Mouse (Mus musculus): ENCODE data around the gene Rrp1. TPM values are rescaled to one million over a fixed set of nuclear protein-coding genes. Genes with fewer than 3 reads are reported as not detected.

Rrp1 gene
- total RNA-seq (2014; fragmentation: Nextera tagmentation) = 130 and 159 TPM in 2 replicates
- total RNA-seq (2017) = 404 and 430 TPM in 2 replicates

- peak; percentile 98 for ATAC-seq (replicated peaks; ENCODE audit: poor library complexity, severe bottlenecking)
Measured at GRCm38 (mm10) chr10:78412319-78413151, at the start of gene Rrp1. TSS of gene Rrp1 (minus strand) at chr10:78413043.

GRCm38 (mm10) chr10:78461767-78462166, 48.9 kb upstream of the Rrp1 start:
- no peak for ATAC-seq (replicated peaks; ENCODE audit: poor library complexity, severe bottlenecking)

DNA sequence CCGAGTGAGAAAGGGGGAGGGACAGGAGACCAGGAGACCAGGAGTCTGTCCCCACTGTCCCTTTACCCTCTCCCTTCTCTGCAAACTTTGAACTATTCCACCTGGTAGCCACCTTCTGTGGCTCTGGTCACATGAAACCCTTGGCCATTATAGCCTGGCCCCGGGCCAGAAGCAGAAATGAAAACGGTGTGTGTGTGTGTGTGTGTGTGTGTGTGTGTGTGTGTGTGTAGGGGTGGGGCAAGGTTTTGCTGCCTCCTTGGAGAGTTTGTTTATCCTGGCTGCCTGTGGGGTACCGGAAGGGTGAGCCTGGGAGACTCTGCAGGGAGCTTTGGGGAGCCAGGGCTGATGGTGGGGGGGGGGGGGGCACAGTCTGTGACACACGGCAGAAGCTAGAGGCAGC, 47.6 kb upstream of the Rrp1 start:
- ATAC-seq (replicated peaks; ENCODE audit: poor library complexity, severe bottlenecking) = no peak

GRCm38 (mm10) chr10:78458348-78459111, 45.7 kb upstream of the Rrp1 start:
- peak; percentile 54 for ATAC-seq (replicated peaks; ENCODE audit: poor library complexity, severe bottlenecking)

- peak; percentile 86 for ATAC-seq (replicated peaks; ENCODE audit: poor library complexity, severe bottlenecking)
Measured at GRCm38 (mm10) chr10:78457495-78458347, 44.9 kb upstream of the Rrp1 start.

DNA sequence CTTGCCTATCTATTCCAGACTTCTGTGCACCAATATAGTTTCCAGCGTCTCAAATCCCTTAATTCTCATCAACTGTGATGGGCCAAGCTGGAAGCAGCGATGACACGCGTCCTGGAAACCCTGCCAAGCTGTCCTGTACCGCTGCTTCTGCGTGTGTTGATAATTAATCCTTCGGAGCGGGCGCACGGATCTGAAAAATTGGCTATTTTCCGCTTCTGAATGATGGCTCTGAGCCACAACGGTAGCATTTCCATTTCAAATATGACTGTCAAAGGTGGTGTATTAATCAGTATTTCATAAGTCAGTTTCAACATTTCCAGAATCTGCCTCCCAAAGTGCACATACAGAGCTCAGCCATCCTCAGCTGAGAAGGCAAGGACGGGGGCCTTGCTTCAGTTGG, 43.9 kb upstream of the Rrp1 start:
- no peak for ATAC-seq (replicated peaks; ENCODE audit: poor library complexity, severe bottlenecking)

DNA sequence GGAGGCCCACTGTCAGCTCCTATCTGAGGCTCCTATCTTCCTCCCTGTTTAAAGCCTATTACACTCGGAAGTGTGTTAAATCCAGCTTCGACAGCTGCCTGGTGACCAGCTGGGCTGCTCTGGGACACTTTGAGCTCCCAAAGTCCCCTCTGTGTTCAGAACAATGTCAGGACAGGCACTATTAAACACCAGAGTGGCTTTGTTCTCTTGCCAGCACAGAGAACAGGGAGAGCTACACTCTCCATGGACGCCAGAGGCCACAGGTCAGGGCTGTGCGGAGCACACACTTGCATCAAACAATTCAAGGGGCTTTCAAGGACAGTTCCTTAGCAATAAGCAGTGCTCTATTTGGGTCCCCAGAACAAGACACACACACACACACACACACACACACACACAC, 39.8 kb upstream of the Rrp1 start:
- ATAC-seq (replicated peaks; ENCODE audit: poor library complexity, severe bottlenecking) = no peak

- ATAC-seq (replicated peaks; ENCODE audit: poor library complexity, severe bottlenecking) = no peak
Measured at GRCm38 (mm10) chr10:78450761-78451160, 37.9 kb upstream of the Rrp1 start.

DNA sequence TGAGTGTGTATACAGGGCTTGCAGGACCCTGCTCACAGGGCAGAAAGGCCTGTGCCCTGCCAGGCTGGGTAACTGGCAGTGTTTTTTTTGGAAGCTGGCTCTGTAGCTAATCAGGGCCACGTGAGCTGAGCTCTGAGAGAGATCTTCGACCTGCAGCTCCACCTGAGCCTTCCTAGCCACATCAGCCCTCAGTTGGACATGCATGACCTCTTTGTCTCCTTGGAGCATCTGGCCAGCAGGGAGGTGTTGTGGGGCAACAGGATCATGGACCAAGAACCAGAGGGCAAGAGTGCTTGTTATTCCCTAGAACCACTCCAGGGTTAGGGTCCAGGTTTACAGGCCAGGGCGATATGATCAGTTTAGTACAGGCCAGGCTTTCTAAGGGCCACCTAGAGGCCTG, 34.6 kb upstream of the Rrp1 start:
- no peak for ATAC-seq (replicated peaks; ENCODE audit: poor library complexity, severe bottlenecking)

- no peak for ATAC-seq (replicated peaks; ENCODE audit: poor library complexity, severe bottlenecking)
Measured at GRCm38 (mm10) chr10:78446195-78446594, 33.4 kb upstream of the Rrp1 start.

DNA sequence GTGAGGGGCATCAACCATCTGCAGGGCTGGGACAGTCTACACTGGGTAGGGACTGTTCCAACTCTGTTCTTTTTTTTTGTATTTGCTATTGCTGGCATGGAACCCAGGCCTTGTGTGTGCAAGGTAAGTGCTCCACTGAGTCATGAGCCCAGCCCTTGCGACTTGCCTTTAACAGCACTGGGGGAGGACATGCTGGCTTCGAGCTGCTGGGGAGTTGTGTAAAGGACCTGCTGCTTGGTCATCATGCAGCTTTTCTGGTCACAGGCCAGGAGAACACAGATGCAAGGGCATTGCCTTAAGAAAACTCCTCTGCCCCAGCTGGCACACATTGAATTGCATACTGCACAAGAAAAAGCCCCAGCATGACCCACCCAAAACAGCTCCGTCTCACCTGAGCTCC, 29.4 kb upstream of the Rrp1 start:
- no peak for ATAC-seq (replicated peaks; ENCODE audit: poor library complexity, severe bottlenecking)

DNA sequence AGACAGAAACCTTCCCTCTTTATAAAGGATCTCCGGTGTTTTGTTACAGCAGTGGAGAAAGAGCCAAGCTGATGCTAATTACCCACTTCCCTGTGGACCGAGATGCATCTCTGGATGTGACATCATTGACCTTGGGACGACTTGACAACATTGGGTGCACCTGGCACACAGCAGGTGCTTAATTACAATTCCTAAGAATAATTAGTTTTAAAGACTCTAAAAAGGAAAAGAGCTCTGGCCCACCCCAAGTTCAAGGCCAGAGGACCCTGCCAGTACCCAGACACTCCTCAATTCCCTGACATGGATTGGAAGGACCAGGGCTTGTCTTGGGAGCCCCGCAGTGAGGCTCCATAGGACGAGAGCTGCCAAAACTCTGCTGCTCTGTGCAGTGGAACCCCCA, 28.8 kb upstream of the Rrp1 start:
- ATAC-seq (replicated peaks; ENCODE audit: poor library complexity, severe bottlenecking) = no peak

- ATAC-seq (replicated peaks; ENCODE audit: poor library complexity, severe bottlenecking) = peak; percentile 43
Measured at GRCm38 (mm10) chr10:78440812-78441211, 28.0 kb upstream of the Rrp1 start.

DNA sequence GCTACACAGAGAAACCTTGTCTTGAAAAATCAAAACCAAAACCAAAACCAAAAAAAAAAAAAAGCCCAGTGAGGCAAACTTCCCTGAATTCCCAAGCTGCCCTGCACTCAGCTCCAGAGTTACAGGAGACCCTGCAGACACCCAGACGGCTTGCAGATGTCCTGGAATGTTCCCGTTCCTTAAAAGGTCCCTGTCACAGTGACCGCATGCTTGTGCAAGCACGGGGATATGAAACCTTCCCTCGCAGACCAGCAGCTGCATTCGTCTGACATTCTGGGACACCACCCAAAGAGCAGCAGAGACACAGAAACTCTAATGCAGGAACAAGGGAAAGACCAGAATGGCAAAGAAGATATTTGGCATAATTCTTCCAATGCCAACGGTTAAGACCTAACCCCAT, 27.1 kb upstream of the Rrp1 start:
- ATAC-seq (replicated peaks; ENCODE audit: poor library complexity, severe bottlenecking) = peak; percentile 72

- peak; percentile 24; the same call in 1 of the 2 replicates for ATAC-seq (replicated peaks; ENCODE audit: poor library complexity, severe bottlenecking)
Measured at GRCm38 (mm10) chr10:78439550-78439949, 26.7 kb upstream of the Rrp1 start.

- ATAC-seq (replicated peaks; ENCODE audit: poor library complexity, severe bottlenecking) = peak; percentile 54
Measured at GRCm38 (mm10) chr10:78438094-78438493, 25.3 kb upstream of the Rrp1 start.

GRCm38 (mm10) chr10:78432853-78433252, 20.0 kb upstream of the Rrp1 start:
- ATAC-seq (replicated peaks; ENCODE audit: poor library complexity, severe bottlenecking) = no peak

- no peak for ATAC-seq (replicated peaks; ENCODE audit: poor library complexity, severe bottlenecking)
Measured at GRCm38 (mm10) chr10:78429776-78430175, 16.9 kb upstream of the Rrp1 start.

DNA sequence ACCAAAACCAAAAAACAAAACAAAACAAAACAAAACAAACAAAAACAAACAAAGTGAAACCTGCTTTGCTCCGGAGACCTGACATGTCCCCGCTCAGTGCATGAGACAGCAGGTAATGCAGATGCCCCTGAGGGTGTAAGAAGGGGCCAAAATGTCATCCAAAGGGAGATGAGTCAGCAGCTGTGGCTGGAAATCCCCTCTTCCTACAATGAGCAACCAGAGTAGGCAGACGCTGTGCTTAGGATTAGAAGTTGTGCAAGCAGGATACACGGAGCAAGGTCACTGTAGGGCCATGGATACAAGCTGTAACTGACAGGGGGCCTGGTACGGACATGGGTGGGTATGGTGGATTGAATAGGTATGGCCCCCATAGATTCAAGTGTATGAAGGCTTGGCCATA, 16.3 kb upstream of the Rrp1 start:
- ATAC-seq (replicated peaks; ENCODE audit: poor library complexity, severe bottlenecking) = no peak

DNA sequence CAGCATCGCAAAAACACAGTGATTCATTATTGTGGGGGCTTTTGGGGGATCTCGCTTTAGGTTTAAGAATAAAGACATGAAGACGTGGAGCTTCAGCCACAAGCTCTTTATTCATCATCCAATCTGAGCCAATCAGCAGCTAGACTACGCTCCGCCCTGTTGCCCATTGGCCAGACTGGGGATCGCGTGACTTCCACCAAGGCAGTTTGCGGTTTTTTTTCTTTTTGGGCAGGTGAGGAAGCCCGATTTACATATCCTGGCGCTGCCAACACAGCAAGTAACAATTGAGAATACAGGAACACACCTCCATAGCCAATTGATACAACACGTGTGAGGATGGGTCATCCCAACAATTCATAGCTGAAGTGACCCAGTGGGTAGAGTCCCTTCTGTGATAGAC, 15.2 kb upstream of the Rrp1 start:
- no peak for ATAC-seq (replicated peaks; ENCODE audit: poor library complexity, severe bottlenecking)

Data from granulocyte monocyte progenitor cell, adult 5-6 weeks (primary cell).